ENCODE assay signal across 11 mouse cellular contexts in genomic region chr19:10437521-10437920, GRCm38 (mm10). TPM values are rescaled to one million over a fixed set of nuclear protein-coding genes. Genes with fewer than 3 reads are reported as not detected.
DNase-seq lines count a peak whose midpoint lies in the region; ATAC-seq lines count a peak whose summit lies in the region.
"Had no signal": no experiment of that assay in that cellular context is flagged by ENCODE, and none has a peak within 500 bp of the region (broad histone marks: within the 10 kb centered on the region; RNA-seq: fewer than 3 reads in every experiment).

No protein-coding gene starts in this region.

- no peaks in the 10 kb centered on the region for H3K9me3 ChIP-seq in kidney, embryonic 16.5 days (ENCODE audit: low read length)
- H3K9me3 ChIP-seq in megakaryocyte, embryonic 14.5 days, result no peaks in the 10 kb centered on the region

- no peak overlapping the region for H3K4me2 ChIP-seq in kidney, embryonic 16.5 days (replicated peaks; ENCODE audit: low read depth, low read length)

- peak; percentile 7 for DNase-seq in CD4-positive, CD25-positive, alpha-beta regulatory T cell, adult 2 months (ENCODE audit: low read depth, low spot score)
- DNase-seq in kidney, adult 18-20 months, result peak; percentile 20
- DNase-seq in lung, postnatal 36 days, result peak; percentile 41
- DNase-seq in right cerebral cortex, postnatal 25 days, result no peak

- H3K27ac ChIP-seq in kidney, embryonic 16.5 days (ENCODE audit: low read length), result no peak overlapping the region

- no peak overlapping the region for H3K4me3 ChIP-seq in kidney, embryonic 16.5 days (ENCODE audit: low read length)
- peak overlapping the region; percentile 29 for H3K4me3 ChIP-seq in megakaryocyte, embryonic 14.5 days (replicated peaks)
- H3K4me3 ChIP-seq: myocyte had no signal

- H3K27me3 ChIP-seq in kidney, embryonic 16.5 days (ENCODE audit: insufficient read depth, low read length), result no peaks in the 10 kb centered on the region
- H3K27me3 ChIP-seq in megakaryocyte, embryonic 14.5 days (replicated peaks), result peaks cover 86% of the 10 kb centered on the region

- no peak for ATAC-seq in CD4-positive, CD25-positive, alpha-beta regulatory T cell, adult 4 months
- ATAC-seq in kidney, embryonic 16.5 days (ENCODE audit: low FRiP score, low TSS enrichment), result no peak
- no peak for ATAC-seq in megakaryocyte, adult 5-6 weeks (ENCODE audit: poor library complexity, severe bottlenecking)
- ATAC-seq: activated CD4-positive, CD25-positive, alpha-beta regulatory T cell, adult 4 months had no signal

- H3K36me3 ChIP-seq in kidney, embryonic 16.5 days (ENCODE audit: insufficient read depth, low read length), result no peaks in the 10 kb centered on the region
- H3K36me3 ChIP-seq in megakaryocyte, embryonic 14.5 days (replicated peaks; ENCODE audit: low read length), result no peaks in the 10 kb centered on the region

- no peaks in the 10 kb centered on the region for H3K4me1 ChIP-seq in kidney, embryonic 16.5 days (ENCODE audit: insufficient read depth, low read length)
- no peaks in the 10 kb centered on the region; the same call in none of the 2 replicates for H3K4me1 ChIP-seq in megakaryocyte, embryonic 14.5 days

- no peak overlapping the region for H3K9ac ChIP-seq in kidney, embryonic 16.5 days (replicated peaks; ENCODE audit: low read length)

- WGBS in kidney, embryonic 16.5 days, result 55% methylated on average over 1 of the region's 1 CpGs

RNA-seq across cellular contexts. Expression of gene Lrrc10b, which starts 19.8 kb away (rescaled TPM):
- polyA plus RNA-seq in CD4-positive, CD25-positive, alpha-beta regulatory T cell, adult 4 months (2017; shearing (Covaris generic)), result not detected
- 0.13 and 0.89 TPM in 2 replicates for polyA plus RNA-seq in kidney, embryonic 16.5 days (2015; fragmentation: Nextera tagmentation; extraction: Ambion mirVana)
- polyA plus RNA-seq in megakaryocyte, embryonic 14.5 days (2012; ENCODE audit: insufficient read depth, low replicate concordance), result 0.12 TPM in 1 of 2 replicates, not detected in the other
- not detected in 2 replicates for total RNA-seq in megakaryocyte, adult 5-6 weeks (2015)
- total RNA-seq in megakaryocyte, adult 5-6 weeks (2017), result not detected in 2 replicates
- polyA plus RNA-seq: activated CD4-positive, CD25-positive, alpha-beta regulatory T cell, adult 4 months; liver, embryonic 16.5 days had no signal

RNA-seq across cellular contexts. Expression of gene Ppp1r32, which starts 45.2 kb away (rescaled TPM):
- 1 to 10 TPM in 1 of 2 experiments, under 1 TPM in 1; 0.31 to 1.4 TPM for polyA plus RNA-seq in CD4-positive, CD25-positive, alpha-beta regulatory T cell, adult 4 months (2017; shearing (Covaris generic))
- polyA plus RNA-seq in kidney, embryonic 16.5 days (2015; fragmentation: Nextera tagmentation; extraction: Ambion mirVana), result 0.13 TPM in 1 of 2 replicates, not detected in the other
- polyA plus RNA-seq in megakaryocyte, embryonic 14.5 days (2012; ENCODE audit: insufficient read depth, low replicate concordance), result 2.2 and 23.1 TPM in 2 replicates
- total RNA-seq in megakaryocyte, adult 5-6 weeks (2015), result 0.29 TPM in 1 of 2 replicates, not detected in the other
- total RNA-seq in megakaryocyte, adult 5-6 weeks (2017), result 0.37 TPM in 1 of 2 replicates, not detected in the other
- polyA plus RNA-seq: liver, embryonic 16.5 days had no signal

RNA-seq across cellular contexts. Expression of gene Syt7, which starts 48.6 kb away (rescaled TPM):
- not detected for polyA plus RNA-seq in CD4-positive, CD25-positive, alpha-beta regulatory T cell, adult 4 months (2017; shearing (Covaris generic))
- 0.96 and 1.6 TPM in 2 replicates for polyA plus RNA-seq in kidney, embryonic 16.5 days (2015; fragmentation: Nextera tagmentation; extraction: Ambion mirVana)
- polyA plus RNA-seq in megakaryocyte, embryonic 14.5 days (2012; ENCODE audit: insufficient read depth, low replicate concordance), result not detected in 2 replicates
- total RNA-seq in megakaryocyte, adult 5-6 weeks (2015), result not detected in 2 replicates
- total RNA-seq in megakaryocyte, adult 5-6 weeks (2017), result not detected in 2 replicates
